Mouse (Mus musculus) spleen, adult 18-20 months (tissue): Measurements from ENCODE around the gene Gtf3c1.
A peak's percentile ranks its signal among the peaks of the same experiment; 100 is the strongest.
"Not testable (repeated sequence)": the region's sequence is repeated elsewhere in the genome, so short reads cannot be mapped to it uniquely, and the experiment has no call there.

ENCODE experiments used
- DNase-seq, 2 experiments: peaks; one replicate each; pipeline ENCODE4 v3.0.0; 2022; ENCODE audit warnings: mixed read lengths in 2 of 2

The Gtf3c1 gene

DNA sequence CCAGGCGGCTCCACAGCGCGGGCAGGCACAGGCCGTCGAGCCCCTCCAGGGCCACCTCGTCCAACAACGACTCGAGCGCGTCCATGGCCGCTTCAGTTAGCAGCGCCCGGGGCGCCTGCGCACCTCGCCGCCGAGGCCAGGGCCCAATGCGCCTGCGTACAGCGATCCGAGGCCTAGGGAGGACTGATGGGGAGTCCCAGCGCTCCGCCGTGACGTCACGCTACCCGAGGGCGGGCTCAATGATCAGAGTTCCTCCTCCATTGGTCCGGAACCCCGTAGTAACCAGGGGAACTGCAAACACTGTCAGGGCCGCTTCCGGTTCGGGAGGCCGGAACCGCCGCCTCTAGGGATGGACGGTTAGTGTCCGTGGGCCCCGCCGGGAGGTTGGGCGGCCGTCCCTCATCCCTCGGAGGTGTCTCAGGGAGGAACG lies at the start of gene Gtf3c1, which contains the start of gene D430042O09Rik:
TSS of gene Gtf3c1 (minus strand) at position 188 of the 430 bp plus-strand sequence.
TSS of gene D430042O09Rik (plus strand) at position 296 of the 430 bp plus-strand sequence.
- peak; percentile 99 to 100 for DNase-seq

DNA sequence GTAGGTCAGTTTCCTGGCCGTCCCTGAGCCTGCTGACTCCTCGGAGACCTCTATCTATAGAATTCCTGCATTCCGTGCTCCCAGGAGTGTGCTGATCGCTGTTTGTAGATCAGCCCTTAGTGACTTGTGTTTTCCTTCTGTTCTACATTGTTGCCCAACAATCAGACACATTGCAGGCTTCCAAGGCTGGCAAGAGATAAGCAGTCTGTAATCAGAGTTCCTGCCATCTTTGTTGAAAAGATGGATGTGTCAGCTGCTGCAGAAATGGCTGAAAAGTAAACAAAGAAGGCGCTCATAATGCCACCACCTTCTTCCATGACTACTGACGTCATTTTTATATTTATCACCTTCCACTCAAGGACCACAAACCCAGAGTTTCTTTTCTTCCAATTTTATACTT lies 49.2 kb upstream of the Gtf3c1 start:
- no peak for DNase-seq

DNA sequence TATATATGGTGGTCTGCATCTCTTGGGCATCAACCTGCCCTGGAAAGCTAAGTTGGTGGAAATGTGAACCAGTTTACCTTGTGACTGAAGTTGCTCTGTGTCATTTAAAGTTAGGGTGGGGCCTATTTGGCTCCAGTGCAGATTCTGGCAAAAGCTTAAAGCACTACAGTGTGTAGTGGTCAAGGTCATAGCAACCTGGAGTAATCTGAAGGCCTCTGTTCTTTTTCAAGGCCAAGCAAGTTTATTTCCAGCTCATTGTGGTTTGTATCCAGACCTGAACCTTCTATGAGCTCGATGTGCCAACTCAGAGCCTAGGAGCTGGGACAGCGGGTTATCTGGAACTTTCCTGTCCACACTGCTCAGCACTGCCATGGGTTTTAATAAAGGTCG lies 45.7 kb upstream of the Gtf3c1 start:
- no peak for DNase-seq

DNA sequence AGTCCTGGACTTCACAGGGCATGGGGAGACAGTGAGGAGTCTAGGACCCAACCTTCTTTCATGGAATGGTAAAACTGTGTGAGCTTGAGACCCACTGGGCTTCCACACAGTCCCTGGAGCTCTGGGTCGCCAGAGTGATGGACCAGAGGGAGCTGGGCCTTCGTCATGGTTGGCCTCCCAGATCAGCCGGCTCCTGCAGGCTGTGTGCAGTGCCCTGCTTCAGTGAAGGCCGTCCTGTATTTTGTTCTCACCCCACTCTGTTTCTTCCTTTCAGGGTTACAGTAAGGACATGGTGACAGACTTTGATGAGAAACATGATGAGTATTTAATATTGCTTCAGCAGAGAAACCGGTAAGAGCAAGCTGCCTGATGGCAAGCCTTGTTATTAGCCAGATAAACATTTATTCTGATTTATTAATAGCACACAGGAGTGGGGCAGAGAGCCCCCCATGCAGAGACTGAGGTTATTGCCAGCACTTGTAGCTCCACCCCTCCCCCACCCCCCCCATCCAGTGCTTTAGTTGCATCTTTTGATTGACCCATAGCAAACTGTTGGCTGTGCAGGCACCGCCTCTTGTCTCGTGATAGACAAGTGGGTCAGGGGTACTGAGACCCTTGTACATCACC lies 45.2 kb upstream of the Gtf3c1 start:
- DNase-seq: no peak

DNA sequence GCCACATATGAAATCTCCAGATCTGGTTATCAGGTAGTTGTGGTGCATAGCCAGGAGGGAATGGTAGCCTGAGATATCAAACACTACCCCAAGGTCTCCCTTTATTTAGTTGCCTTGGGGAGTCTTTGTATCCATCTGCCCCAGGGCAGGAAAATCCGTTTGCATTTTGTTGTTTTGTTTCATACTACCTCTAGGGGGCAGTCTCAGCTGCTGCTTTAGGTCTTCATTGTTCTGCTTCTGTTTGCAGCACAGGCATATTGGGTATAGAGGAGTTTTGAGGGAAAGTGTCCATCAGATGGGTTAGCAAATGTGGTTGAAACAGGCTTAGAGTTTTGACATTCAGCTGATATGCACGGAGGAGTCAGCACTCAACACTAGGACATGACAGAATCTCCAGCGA lies 40.6 kb upstream of the Gtf3c1 start:
- DNase-seq: no peak

DNA sequence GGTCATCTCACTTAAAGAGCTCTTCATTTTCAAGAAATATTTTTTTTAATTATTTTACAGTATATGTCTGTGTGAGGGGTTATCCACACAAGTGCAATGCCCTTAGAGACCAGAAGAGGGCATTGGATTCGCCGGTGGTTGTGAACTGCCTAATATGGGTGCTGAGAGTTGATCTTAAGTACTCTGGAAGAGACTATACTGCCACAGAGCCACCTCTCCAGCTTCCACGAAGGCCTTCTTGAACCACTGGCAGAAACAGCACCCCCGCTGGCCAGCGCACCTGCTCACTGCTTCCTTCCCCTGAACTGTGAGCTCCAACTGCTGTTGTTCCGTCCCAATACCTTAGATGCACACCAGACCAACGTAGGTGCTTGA lies 39.7 kb upstream of the Gtf3c1 start:
- DNase-seq: no peak

DNA sequence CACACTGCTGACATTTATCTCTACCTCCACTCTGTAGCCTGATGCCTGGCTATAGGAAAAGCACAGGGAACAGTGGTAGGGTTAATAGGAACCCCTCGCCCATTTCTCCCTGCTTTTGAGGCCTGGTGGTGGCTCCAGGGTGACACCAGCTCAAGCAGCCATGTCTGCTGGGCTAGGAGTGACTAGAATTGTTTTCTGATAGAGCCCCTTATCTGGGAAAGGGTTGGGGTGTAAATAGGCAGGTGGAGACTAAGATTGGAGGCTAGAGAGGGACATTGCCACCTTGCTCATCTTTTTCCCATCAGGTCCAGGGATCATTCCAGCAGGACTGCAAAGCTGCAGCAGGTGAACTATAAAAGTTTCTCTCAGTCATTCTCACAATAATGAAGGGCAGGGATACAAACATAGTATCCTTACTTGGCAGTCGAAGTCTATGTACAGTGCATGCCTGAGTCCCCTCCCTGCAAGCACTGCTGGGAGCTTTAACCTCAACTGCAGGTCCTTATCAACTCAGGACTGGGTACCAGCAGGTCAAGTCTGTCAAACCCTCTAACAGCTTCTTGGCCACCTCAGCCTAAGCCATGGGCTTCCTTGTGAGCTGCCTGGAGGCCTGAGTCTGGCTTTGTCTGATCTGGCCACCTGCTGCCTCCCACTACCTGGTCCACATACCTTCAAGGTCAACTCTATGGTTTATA lies 39.2 kb upstream of the Gtf3c1 start:
- DNase-seq: no peak

DNA sequence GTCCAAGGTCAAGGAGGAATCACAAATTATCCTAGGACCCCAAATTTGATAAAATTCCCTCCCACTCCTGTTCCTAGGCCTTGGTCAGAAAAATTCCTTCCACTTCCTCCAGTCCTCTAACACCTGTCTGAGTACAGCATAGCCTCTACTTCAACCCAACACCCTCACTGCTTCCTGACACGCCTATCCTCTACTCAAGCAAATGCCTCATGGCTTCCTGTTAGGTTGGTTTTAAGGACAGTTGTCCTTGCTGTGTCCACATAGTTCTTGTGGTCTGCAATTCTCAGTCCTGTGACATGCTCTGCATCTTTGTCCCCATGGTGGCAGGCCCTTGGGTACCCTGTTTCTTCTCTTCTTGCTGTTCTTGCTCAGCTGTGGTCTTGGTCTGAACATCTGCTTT lies 37.2 kb upstream of the Gtf3c1 start:
- DNase-seq: no peak

DNA sequence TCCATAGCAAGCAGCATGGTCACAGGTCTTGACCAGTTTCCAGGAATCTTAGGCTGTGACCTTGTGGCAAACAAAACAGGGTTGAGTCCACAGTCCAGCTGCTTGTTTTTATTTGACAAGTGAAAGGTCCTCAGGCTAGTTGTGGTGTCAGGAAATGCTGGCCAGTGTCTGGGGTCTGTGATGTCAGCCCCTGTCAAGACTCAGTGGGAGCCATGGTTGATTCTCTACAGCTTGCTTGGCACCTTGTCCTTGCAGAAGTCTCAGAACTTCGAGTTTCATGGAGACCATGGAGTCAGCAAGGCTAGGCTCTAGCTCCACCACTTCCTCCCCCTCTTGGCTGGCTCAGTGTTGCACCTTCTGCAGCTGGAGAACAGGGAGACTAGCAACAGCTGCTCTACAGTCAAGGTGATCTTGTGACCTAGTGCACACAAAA lies 33.7 kb upstream of the Gtf3c1 start:
- DNase-seq: no peak

DNA sequence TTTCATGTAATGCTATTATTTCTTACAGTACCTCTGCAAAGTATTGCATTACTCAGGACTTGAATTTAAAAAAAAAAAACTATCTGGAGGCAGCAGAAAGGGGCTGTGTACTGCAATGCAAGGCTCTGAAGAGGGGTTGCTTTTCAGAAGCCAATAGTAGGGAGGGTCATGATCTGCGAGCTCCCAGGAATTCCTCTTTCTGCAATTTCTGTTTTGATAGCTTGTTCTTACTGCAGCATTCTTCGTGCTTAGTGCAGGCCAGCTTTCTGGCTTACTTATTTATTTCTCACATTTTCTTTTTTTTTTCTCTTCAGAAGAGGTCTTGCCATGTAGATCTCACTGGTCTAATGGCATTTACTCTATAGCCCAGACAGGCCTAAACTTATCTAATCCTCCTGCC lies 32.9 kb upstream of the Gtf3c1 start:
- no peak for DNase-seq

DNA sequence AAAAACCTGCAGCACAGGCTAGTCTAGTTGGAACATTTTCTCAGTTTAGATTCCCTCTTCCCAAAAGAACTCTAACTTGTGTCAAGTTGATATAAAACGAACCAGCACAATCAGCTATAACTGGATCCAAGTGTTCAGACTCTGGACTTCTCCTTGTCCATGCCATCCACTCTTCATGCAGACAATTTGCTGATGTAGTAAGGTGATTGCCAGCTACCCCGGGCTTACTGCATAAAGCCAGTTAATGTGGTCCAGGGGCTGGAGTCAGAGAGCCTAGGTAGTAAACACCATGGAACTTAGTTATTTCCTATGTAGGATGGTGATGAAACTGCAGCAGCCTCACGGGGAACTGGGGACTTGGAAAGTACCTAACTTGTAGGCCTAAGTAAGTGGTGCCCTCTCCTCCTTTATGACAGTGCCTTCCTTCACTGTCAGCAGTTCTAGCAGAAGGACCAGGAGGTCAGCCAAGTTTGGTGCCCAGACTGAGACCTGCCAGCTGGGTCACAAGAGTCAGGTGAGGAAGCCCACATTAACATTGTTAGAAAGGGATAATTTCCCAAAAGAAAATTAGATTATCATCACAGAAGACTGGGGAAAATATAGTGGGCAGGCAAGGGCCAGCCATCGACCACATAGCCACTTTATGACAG lies 28.9 kb upstream of the Gtf3c1 start:
- DNase-seq: no peak

DNA sequence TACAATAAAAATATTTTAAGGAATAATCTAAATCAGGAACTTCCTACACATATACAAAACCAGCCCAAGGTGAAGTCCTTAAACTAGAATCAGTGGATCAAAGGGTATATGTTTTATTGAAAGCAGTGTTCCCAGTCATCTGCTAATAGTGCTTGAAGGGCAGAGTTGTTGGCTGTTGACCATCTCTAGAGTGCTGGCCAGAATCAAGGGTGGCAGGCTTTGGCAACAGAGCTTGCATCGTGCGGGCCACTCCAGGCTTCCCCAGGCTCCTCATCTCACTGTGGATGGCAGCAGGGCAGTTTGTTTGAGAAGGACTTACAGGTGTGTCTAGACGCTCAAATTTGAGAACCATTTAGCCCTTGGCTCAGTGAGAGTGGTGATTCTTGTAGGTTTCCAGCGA lies 26.2 kb upstream of the Gtf3c1 start:
- DNase-seq: no peak

DNA sequence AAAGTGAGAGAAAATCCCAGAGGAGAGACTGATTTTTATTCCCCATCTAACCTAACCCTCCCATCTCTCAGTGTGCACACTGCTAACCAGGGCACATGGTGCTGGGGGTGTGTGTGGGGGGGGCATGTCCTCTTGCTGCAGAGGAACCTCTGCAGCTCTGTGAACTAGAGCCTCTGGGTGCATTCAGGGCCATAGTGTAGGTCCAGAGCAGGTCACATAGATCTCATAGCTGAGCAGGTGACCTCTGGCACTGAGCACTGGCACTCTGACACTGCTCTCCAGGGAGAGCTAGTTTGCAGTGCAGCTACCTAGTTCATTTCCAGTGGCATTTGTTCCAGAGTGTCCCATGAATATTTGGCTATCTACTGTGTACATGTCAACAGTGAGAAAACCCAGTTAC lies 24.1 kb upstream of the Gtf3c1 start:
- no peak for DNase-seq

DNA sequence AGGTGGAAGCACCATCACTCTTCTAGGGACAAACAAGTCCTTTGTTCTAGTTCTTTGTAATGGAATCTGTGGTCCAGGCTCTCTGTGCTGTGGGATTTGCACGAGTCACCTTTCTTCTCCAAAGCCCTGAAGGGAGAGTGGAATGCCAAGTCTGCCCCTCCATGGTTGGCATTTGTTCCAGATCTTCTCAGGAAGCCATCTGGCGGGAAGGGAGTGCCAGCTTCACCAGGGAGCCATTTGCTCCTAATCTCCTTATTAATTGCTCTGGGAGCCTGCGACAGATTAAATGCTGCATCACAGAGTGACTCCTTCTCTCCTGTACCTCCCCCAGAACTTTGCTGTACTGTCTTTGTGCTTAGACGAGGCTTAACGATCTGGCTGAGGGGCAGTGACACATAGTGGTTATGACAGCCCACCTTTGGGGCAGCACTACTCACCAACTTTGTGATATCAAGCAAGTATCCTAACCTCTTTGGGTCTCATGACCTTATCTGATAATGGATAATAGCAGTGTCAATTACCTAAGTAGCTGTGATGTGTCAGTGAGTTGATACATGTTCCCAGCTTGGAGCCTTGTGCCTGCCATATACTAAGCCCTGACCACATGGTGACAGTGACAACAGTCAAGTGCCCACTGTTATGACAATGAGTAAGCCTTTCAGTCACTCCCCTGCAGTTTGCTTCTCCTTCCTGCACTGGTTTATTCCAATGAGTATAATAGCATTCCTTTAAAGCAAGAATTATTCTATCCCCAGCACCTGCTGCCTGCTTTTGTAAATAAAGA lies 15.8 kb upstream of the Gtf3c1 start:
- no peak for DNase-seq

DNA sequence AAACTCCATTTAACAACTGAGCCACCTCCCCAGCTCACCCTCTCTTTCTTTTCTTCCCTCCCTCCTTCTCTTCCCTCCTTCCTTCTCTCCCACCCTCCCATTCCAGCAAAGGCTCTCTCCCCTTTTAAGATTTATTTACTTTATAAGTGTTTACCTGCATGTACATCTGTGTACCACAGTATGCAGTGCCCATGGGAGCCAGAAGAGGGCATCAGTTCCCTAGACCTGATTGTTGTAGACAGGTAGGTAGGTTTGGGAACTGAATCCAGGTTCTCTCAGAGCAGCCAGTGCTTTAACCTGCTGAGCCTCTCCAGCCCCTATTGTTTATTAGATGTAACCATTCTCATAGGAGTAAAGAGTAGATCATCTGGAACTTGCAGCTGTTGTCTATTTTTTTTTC lies 14.5 kb upstream of the Gtf3c1 start:
- no peak for DNase-seq

DNA sequence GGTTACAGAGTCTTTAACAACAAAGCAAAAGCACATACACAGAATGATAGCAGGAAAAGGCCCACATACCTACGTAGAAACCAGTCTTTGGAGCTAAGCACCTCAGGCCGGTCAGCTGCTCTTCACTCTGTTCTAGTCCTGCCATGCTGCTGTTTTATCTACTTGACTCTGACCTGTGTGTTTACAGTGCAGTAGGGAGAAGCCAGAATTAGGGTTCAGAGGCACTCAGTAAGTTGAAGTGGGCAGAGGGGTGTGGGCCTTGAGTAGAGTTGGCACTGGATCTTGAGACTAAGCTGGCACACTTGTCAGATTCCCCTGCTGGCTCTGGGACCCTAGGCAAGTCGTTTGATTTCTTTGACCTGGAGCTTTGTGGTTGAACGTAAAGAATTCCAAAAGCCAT lies 13.5 kb upstream of the Gtf3c1 start:
- no peak for DNase-seq

DNA sequence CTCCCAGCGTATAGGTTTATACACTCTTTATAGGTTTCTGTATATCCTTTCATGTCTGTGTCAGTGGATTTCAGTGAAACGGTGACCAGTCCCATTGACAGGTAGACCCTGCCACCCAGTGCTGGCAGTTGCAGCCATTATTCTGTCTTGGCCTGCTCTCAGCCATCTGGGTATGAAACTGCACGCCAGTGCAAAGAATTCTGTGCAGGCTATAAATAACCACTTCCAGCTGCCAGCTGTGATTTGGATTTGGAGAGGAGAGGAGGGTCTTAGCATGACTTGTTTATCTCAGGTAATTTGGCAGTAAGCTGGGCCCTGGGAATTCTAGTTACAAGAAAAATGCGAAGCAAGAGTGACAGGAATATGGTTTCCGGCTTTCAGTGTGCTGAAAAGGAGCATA lies 12.8 kb upstream of the Gtf3c1 start:
- no peak for DNase-seq

DNA sequence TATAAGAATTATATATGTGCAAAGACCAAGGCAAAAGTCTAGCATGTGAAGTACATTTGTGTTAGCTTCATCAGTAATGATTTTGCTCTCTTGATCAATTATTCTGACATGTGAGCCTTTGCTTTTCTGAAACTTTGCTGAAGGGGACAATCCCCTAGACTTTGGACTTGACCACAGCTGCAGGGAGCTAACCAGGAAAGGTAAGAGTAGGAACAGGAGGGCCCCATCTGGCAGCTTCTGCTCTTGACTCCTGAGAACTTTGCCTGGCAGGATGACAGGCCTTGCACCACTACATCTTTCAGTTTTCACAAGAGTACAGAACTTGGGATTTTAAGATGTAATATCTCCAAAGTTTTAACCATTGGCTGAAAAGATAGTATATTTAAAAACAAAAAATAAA lies 10.0 kb upstream of the Gtf3c1 start:
- DNase-seq: no peak

DNA sequence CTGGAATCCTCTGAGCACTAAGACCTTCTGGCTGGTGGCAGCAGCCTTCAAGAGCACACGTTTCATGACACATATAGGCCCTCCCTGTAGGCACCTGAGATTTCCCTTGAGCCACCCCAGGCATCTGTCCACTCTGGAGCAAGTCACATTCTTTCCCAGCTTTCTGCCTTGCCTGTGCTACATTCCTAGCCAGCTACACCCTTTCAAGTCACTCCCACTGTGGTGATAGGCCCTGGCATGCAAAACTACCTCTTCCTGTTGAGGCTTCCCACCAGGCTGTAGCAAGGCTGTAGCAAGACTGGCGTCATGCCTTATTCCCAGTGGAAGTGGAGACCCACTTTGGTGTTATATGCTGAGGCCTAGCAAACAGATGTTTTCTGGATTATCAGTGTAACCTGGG lies 9.1 kb upstream of the Gtf3c1 start:
- no peak for DNase-seq

DNA sequence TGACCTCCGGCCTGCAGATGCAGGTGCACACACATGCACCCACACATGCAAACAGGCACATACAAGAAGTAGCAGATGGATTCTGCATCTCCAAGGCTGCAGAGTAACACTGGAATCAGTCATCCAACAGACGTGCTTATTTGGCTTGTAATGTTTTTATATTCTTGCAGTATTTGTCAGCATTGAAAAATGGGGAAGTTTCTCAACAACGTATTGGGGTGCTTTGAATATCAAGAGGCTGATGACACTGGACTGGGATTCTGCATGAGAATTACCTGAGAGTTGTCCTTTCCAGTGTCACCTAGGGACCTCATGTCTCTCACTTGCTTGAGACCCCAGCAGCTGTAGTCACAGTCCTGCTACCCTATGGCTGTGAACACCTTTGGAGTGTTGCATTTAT lies 7.2 kb upstream of the Gtf3c1 start:
- no peak for DNase-seq

DNA sequence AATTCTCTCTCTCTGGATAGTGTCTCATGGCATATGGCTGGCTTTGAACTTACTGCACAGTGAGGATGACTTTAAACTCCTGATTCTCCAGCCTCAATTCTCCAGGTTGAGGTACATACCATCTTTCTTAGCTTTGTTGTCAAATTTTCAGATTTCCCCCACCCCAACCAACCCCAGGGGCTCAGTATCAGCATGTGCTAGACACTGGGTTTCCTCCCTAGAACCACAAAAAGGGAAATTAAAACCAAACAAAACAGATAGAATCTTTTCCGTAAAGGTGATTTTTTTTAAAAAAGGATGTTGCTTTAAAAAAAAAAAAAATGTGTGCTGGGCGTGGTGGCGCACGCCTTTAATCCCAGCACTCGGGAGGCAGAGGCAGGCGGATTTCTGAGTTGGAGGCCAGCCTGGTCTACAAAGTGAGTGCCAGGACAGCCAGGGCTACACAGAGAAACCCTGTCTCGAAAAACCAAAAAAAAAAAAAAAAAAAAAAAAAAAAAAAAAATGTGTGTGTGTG lies 6.0 kb upstream of the Gtf3c1 start:
- DNase-seq: not testable (repeated sequence)

DNA sequence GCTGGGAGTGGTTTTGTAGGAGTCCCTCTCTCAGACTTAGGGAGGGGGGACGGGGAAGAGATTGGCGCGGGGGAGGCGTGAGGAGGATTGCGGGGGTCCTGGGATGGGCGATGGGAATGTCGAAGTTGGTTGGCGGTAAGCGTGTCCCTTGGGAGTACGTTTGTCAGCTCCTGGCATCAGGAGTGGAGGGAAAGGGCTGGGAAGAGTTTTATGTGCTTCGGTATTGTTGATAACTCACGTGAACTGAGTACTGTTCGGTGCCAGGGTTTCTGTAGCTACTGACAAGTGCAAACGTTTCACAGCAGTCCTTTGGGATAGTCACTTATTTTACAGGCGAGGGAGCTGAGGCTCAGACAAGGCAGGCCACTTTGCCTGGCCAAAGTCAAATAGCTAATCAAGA lies 520 bp upstream of the Gtf3c1 start:
- DNase-seq: no peak

DNA sequence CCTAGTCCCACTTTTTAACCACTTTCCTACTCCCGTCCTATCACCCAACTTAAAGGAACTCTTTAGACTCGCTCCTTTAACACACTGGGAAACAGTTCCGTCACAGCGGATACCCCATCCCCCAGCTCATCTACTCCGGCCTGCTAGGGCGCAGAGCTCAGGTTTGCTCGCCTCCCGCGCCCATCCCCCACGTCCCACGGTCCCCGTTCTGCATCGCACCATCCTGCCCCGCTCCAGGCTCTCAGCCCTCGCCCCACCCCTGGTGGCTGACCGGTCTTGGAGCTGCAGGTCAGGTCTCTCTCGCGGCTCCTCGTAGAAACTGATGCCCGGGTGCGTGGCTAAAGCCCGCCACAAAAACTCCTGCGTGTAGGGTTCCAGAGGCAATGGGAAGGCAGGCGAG lies 394 bp downstream of the Gtf3c1 start:
- peak in 1 of 2 experiments; percentile 66 for DNase-seq
